Mouse (Mus musculus) embryonic fibroblast, embryonic 13.5 days (primary cell): ENCODE data around the gene Pdik1l.

Experiments used
- CTCF ChIP-seq: IDR thresholded peaks from 2 replicates; pipeline ENCODE4 v1.5.1; 2011; ENCODE audit warnings: mild to moderate bottlenecking, control low read depth, low read length, moderate library complexity, borderline replicate concordance; ENCODE audit not compliant: insufficient read depth
- POLR2A ChIP-seq: IDR thresholded peaks from 2 replicates; pipeline ENCODE4 v1.6.1; 2011; ENCODE audit warnings: low read depth, mild to moderate bottlenecking, control low read depth, low read length, moderate library complexity

DNA sequence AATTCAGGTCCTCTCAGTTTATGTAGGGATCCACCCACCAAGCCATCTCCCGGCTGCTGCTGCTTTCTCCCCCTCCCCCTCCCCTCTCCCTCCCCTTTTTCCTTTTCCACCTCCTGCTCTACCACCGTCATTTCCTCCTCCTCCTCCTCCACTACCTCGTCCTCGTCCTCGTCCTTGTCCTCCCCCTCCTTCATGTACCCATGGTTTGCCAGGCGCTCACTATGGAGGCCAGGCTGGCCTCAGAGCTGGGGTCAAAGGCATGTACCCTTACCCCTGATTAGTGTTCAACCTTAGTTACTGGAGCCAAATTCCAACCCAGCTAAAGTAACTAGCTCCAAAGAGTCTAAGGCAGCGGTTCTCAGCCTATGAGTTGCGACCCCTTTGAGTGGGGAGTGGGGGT lies 40.5 kb upstream of the Pdik1l start:
- TF ChIP-seq CTCF, result no peak
- no peak for TF ChIP-seq POLR2A
